In genomic region chr4:62737983-62738695, GRCm38 (mm10) we compare ENCODE assay signal across 9 mouse cellular contexts.
DNase-seq lines count a peak whose midpoint lies in the region; ATAC-seq and TF ChIP-seq lines count a peak whose summit lies in the region.
"Had no signal": no experiment of that assay in that cellular context is flagged by ENCODE, and none has a peak within 500 bp of the region (broad histone marks: within the 10 kb centered on the region; RNA-seq: fewer than 3 reads in every experiment).

No protein-coding gene starts in this region.

- WGBS in neural tube, embryonic 14.5 days: 65% methylated on average over 9 of the region's 9 CpGs
- 41% methylated on average over 9 of the region's 9 CpGs for WGBS in heart, adult 2 months
- WGBS in small intestine, adult 2 months: 56% methylated on average over 9 of the region's 9 CpGs

- intact Hi-C loops in heart, adult 2 months (cut with DNase I): loop anchor here (2.0 kb wide), 2 partner anchors 23 to 39 kb away; no protein-coding TSS in a partner anchor

- peak; percentile 43 to 70 for DNase-seq in adrenal gland, adult (ENCODE audit: inconsistent age in 2 of 2, low spot score in 1 of 2)
- DNase-seq in adrenal gland, adult 18-20 months (ENCODE audit: low spot score in 2 of 2): no peak
- DNase-seq in neural tube, embryonic 10.5 days (ENCODE audit: extremely low spot score, low spot score): no peak
- peak; percentile 71 to 73 for DNase-seq in heart, adult 2 months
- peak; percentile 45 to 65 for DNase-seq in kidney, postnatal 36 days
- no peak for DNase-seq in right cerebral cortex, adult 2 months (ENCODE audit: low spot score in 2 of 2)

- no peak for TF ChIP-seq EP300 in heart, adult 2 months (IDR thresholded peaks at IDR 0.05; ENCODE audit: insufficient read depth, low read depth, low read length)

- H3K9ac ChIP-seq in neural tube, embryonic 14.5 days (replicated peaks; ENCODE audit: low read depth, low read length): no peak overlapping the region
- H3K9ac ChIP-seq in heart, adult 2 months (ENCODE audit: low read depth, low read length): no peak overlapping the region
- H3K9ac ChIP-seq: neural tube, embryonic 12.5 days had no signal

- no peaks in the 10 kb centered on the region for H3K36me3 ChIP-seq in neural tube, embryonic 14.5 days (ENCODE audit: control insufficient read depth, insufficient read depth, low read length)
- H3K36me3 ChIP-seq in heart, adult 2 months (ENCODE audit: control insufficient read depth, insufficient read depth, low read length): peaks cover 2% of the 10 kb centered on the region; the same call in 1 of the 2 replicates
- H3K36me3 ChIP-seq in small intestine, adult 2 months (ENCODE audit: control insufficient read depth, insufficient read depth, low read length): no peaks in the 10 kb centered on the region
- H3K36me3 ChIP-seq: neural tube, embryonic 12.5 days had no signal

- H3K27ac ChIP-seq in neural tube, embryonic 14.5 days (ENCODE audit: low read depth, low read length): no peak overlapping the region
- peak overlapping the region; percentile 36 for H3K27ac ChIP-seq in heart, adult 2 months
- H3K27ac ChIP-seq in small intestine, adult 2 months (ENCODE audit: insufficient read depth, low read depth, low read length): peak overlapping the region; percentile 57
- H3K27ac ChIP-seq: neural tube, embryonic 12.5 days had no signal

- no peak overlapping the region for H3K4me3 ChIP-seq in neural tube, embryonic 14.5 days (ENCODE audit: low read depth, low read length)
- no peak overlapping the region for H3K4me3 ChIP-seq in heart, adult 2 months
- H3K4me3 ChIP-seq in small intestine, adult 2 months (ENCODE audit: low read depth, low read length): no peak overlapping the region
- H3K4me3 ChIP-seq: neural tube, embryonic 12.5 days had no signal

- peaks cover 5% of the 10 kb centered on the region; the same call in 1 of the 2 replicates for H3K4me1 ChIP-seq in neural tube, embryonic 14.5 days (ENCODE audit: control insufficient read depth, insufficient read depth, low read length)
- peaks cover 36% of the 10 kb centered on the region for H3K4me1 ChIP-seq in heart, adult 2 months (ENCODE audit: control insufficient read depth, insufficient read depth, low read length)
- peaks cover 17% of the 10 kb centered on the region for H3K4me1 ChIP-seq in small intestine, adult 2 months (ENCODE audit: control insufficient read depth, insufficient read depth, insufficient read length, low read length)

- no peaks in the 10 kb centered on the region for H3K9me3 ChIP-seq in neural tube, embryonic 14.5 days (ENCODE audit: control insufficient read depth, low read length)
- H3K9me3 ChIP-seq: neural tube, embryonic 12.5 days had no signal

- no peaks in the 10 kb centered on the region for H3K27me3 ChIP-seq in neural tube, embryonic 14.5 days (ENCODE audit: control insufficient read depth, insufficient read depth, low read length)
- H3K27me3 ChIP-seq in heart, adult 2 months (ENCODE audit: control insufficient read depth, insufficient read depth, low read length): no peaks in the 10 kb centered on the region
- no peaks in the 10 kb centered on the region for H3K27me3 ChIP-seq in small intestine, adult 2 months (ENCODE audit: control insufficient read depth, insufficient read depth, low read length)
- H3K27me3 ChIP-seq: neural tube, embryonic 12.5 days had no signal

- TF ChIP-seq CTCF in heart, adult 2 months (IDR thresholded peaks at IDR 0.05): no peak
- TF ChIP-seq CTCF in small intestine, adult 2 months (IDR thresholded peaks at IDR 0.05; ENCODE audit: extremely low read depth, insufficient read length, insufficient replicate concordance, low read depth, low read length): no peak

- H3K79me2 ChIP-seq in heart, adult 2 months (replicated peaks; ENCODE audit: control insufficient read depth, insufficient read depth, low read length): no peaks in the 10 kb centered on the region

- peak; percentile 54; the same call in 1 of the 2 replicates for ATAC-seq in neural tube, embryonic 14.5 days (ENCODE audit: low read depth)

- H3K4me2 ChIP-seq in neural tube, embryonic 14.5 days (ENCODE audit: low read depth, low read length): no peak overlapping the region
- H3K4me2 ChIP-seq: neural tube, embryonic 12.5 days had no signal

- TF ChIP-seq POLR2A in heart, adult 2 months (IDR thresholded peaks at IDR 0.05; ENCODE audit: insufficient read depth, low read depth, low read length): no peak
- no peak for TF ChIP-seq POLR2A in small intestine, adult 2 months (IDR thresholded peaks at IDR 0.05; ENCODE audit: low read depth, low read length)

Comparison
In these comparisons a context has a peak if more than half of its experiments do, and no peak if none do; other contexts are left out.
1. DNase-seq: peak in adrenal gland, adult (2 of 2), heart, adult 2 months (2 of 2) and kidney, postnatal 36 days (2 of 2); none in adrenal gland, adult 18-20 months (0 of 2), neural tube, embryonic 10.5 days (single experiment) and right cerebral cortex, adult 2 months (0 of 2).